Mouse (Mus musculus) limb, embryonic 11.5 days (tissue): ENCODE measurements around the gene Mpi. TPM values are rescaled to one million over a fixed set of nuclear protein-coding genes. Genes with fewer than 3 reads are reported as not detected.
A peak's percentile ranks its signal among the peaks of the same experiment; 100 is the strongest.

Experiments used
- ATAC-seq: fragments of 200-750 bp; cut with Nextera tagmentation; 2 replicates; pipeline ENCODE4 v1.8.0; 2017; ENCODE audit warnings: low read depth; ENCODE audit not compliant: insufficient number of reproducible peaks, low FRiP score, low TSS enrichment
- DNase-seq: peaks from one replicate; pipeline ENCODE4 v3.0.0-alpha.2; 2015; ENCODE audit warnings: low spot score
- H3K27ac ChIP-seq: fragments of 300-500 bp; sonication (generic); replicated peaks from 2 replicates; pipeline ENCODE4 v1.5.1; 2014; ENCODE audit warnings: low read depth, mild to moderate bottlenecking, low read length
- H3K27me3 ChIP-seq: fragments of 300-500 bp; sonication (generic); 2 replicates; pipeline ENCODE4 v1.6.1; 2014; ENCODE audit warnings: mild to moderate bottlenecking, low read length, mixed read lengths; ENCODE audit not compliant: control insufficient read depth, insufficient read depth
- H3K36me3 ChIP-seq: fragments of 300-500 bp; sonication (generic); 2 replicates; pipeline ENCODE4 v1.6.1; 2014; ENCODE audit warnings: mild to moderate bottlenecking, low read length, moderate library complexity, mixed read lengths; ENCODE audit not compliant: control insufficient read depth, insufficient read depth
- H3K4me1 ChIP-seq: fragments of 300-500 bp; sonication (generic); 2 replicates; pipeline ENCODE4 v1.6.1; 2014; ENCODE audit warnings: low read length, mixed read lengths; ENCODE audit not compliant: control insufficient read depth, insufficient read depth
- H3K4me2 ChIP-seq: fragments of 300-500 bp; sonication (generic); 2 replicates; pipeline ENCODE4 v1.6.1; 2014; ENCODE audit warnings: low read depth, mild to moderate bottlenecking, moderate library complexity; ENCODE audit not compliant: severe bottlenecking
- H3K4me3 ChIP-seq: fragments of 300-500 bp; sonication (generic); 2 replicates; pipeline ENCODE4 v1.5.1; 2014; ENCODE audit warnings: low read depth, low read length
- H3K9ac ChIP-seq: fragments of 300-500 bp; sonication (generic); 2 replicates; pipeline ENCODE4 v1.6.1; 2014; ENCODE audit warnings: mild to moderate bottlenecking, low read length
- H3K9me3 ChIP-seq: fragments of 300-500 bp; sonication (generic); 2 replicates; pipeline ENCODE4 v1.6.1; 2016; ENCODE audit warnings: low read length; ENCODE audit not compliant: control insufficient read depth
- whole genome bisulfite sequencing: fragments of 180-500 bp; shearing (Covaris S2); extraction: QIAGEN DNeasy Blood & Tissue Kit; methylation state at CpG from one replicate; pipeline ENCODE4 v1.1.7; 2014; 5-methylcytosine and 5-hydroxymethylcytosine counted together
- polyA plus RNA-seq: library from polyadenylated mRNA; unstranded; fragments of >200 nt; fragmentation: Nextera tagmentation; extraction: Ambion mirVana; gene quantifications from 2 replicates; pipeline ENCODE4 v1.2.1, GENCODE M21; 2014

Gene Mpi
- polyA plus RNA-seq, 1 experiment from 2014 or later, result 43.5 TPM

DNA sequence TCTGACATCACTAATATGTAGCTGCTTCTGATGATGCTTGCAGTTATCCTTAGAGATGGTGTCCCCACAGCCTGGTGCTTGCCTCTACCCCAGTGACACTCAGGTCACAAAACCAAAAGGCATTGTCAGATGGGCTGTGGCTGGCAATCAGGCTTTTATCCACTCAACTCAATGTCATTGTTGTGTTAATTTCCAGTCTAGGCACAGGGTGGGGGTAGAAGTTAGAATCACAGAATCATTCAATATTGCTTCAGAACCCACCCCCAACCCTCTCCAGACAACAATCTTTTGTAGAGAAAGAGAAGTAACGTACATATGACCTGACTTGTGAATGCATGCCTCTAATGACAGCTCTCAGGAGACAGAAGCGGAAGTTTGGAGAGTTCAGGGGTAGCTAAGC is 42.0 kb downstream of the Mpi start:
- Histone ChIP-seq H3K36me3 (no peaks in the 10 kb centered on the region), H3K27ac (no peak overlapping the region), H3K4me3 (no peak overlapping the region), H3K27me3 (peaks cover 10% of the 10 kb centered on the region), H3K4me2 (no peak overlapping the region), H3K9ac (no peak overlapping the region), H3K9me3 (no peaks in the 10 kb centered on the region), H3K4me1 (no peaks in the 10 kb centered on the region)
- no peak for DNase-seq
- WGBS, result 64% methylated on average over 2 of the region's 2 CpGs
- no peak for ATAC-seq

DNA sequence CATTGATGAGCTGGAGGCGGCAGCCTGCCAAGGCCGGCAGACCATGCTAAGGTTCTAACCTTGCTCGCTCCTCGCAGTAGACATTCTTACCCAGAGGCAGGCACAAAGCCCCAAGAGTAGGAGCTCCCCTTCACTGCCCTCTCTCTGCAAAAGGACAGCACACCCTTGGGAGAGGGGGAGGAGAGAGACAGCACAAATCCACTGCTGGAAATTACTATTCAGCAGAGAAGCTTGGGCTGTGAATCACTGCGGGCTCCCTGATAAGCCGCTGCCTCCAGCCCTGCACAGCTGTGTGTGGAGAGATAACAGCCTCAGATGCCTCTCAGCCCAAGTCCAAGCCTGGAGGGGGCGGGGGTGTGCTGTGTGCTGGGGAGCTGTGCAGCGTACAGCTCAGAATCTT is 46.9 kb downstream of the Mpi start:
- Histone ChIP-seq H3K4me1 (0 out of 2 replicates have a peak, but pooled peaks cover 2% of the 10 kb centered on the region), H3K36me3 (no peaks in the 10 kb centered on the region), H3K4me2 (no peak overlapping the region), H3K9me3 (no peaks in the 10 kb centered on the region), H3K27ac (no peak overlapping the region), H3K4me3 (no peak overlapping the region), H3K27me3 (peaks cover 58% of the 10 kb centered on the region), H3K9ac (no peak overlapping the region)
- WGBS, result 15% methylated on average over 8 of the region's 8 CpGs
- DNase-seq (no peak), ATAC-seq (no peak)

DNA sequence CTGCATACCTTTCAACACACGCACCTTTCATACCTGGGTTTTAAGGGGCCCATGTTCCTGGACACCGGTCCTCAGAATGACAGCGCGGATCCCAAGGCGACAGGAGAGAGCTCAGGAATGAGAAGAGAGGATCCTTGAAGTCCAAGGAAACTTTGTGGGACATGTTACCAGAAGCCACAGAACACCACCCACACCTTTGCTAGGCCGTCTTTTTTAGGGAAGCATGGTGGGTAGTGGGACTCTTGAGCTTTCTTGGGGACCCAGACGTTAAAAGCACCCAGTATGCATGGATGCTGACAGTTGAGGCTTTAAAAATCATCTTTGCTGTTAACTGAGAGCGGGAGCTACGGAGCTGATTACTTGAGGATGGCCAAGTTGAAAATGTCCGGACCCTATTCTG is 47.7 kb downstream of the Mpi start:
- H3K9ac ChIP-seq, result no peak overlapping the region

DNA sequence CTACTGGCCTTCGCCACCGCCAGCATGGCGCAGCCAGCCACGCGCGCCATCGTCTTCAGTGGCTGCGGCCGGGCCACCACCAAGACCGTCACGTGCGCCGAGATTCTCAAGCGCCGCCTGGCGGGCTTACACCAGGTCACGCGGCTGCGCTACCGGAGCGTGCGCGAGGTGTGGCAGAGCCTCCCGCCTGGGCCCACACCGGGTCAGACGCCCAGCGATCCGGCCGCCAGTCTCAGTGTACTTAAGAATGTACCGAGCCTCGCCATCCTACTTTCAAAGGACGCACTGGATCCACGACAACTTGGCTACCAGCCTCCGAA is 48.2 kb downstream of the Mpi start:
- peak overlapping the region; percentile 38 for H3K4me3 ChIP-seq
- WGBS, result 2% methylated on average over 33 of the region's 34 CpGs
- DNase-seq (peak; percentile 72), ATAC-seq (0 out of 2 replicates have a peak, but pooled peaks have one; percentile 65)
- 0 out of 2 replicates have a peak, but pooled peaks cover 2% of the 10 kb centered on the region for H3K4me1 ChIP-seq
- peak overlapping the region; percentile 30; the same call in 1 of the 2 replicates for H3K9ac ChIP-seq
- peak overlapping the region; percentile 85 for H3K4me2 ChIP-seq
- H3K27me3 ChIP-seq, result peaks cover 69% of the 10 kb centered on the region
- no peak overlapping the region for H3K27ac ChIP-seq
- no peaks in the 10 kb centered on the region for H3K9me3 ChIP-seq
- no peaks in the 10 kb centered on the region for H3K36me3 ChIP-seq

More for the DNA sequence above, 47.7 kb downstream of the Mpi start:
- 0 out of 2 replicates have a peak, but pooled peaks cover 2% of the 10 kb centered on the region for H3K4me1 ChIP-seq
- H3K9me3 ChIP-seq, result no peaks in the 10 kb centered on the region
- H3K27ac ChIP-seq, result no peak overlapping the region
- H3K4me2 ChIP-seq, result no peak overlapping the region
- peaks cover 65% of the 10 kb centered on the region for H3K27me3 ChIP-seq
- 45% methylated on average over 10 of the region's 10 CpGs for WGBS
- DNase-seq (no peak), ATAC-seq (no peak)
- H3K36me3 ChIP-seq, result no peaks in the 10 kb centered on the region
- H3K4me3 ChIP-seq, result peak overlapping the region; percentile 38

DNA sequence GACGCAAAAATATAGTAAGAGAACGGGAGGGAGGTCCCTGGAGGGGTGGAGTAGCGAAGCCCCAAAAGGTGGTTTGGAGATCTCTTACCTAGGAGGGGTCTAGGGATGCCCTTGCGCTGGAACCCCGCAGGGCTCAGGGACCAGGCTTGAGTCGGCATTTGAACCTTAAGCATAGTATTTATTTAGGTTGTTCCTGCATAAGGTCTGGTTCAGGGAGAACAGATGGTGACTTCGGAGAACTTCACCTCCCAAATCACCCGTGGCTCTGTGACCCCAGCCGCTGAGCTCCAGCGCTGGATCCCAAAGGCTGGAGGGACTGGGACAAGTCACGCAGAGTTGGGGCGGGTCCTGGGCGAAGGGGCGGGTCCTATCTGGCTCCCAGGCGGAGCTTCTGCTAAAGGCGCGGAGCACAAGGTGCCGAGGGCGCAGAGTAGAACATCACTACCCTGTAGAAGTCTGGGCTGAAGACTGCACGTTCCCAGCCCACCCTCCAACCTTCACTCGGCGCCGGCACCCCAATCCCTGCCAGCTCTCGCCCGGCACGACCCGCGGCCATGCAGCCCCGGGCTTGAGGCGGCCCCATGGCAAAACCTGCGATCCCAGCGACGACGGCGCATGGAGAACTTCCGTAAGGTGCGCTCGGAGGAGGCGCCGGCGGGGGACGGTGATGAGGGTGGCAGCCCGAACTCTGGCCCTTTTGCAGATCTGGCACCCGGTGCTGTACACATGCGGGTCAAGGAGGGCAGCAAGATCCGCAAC is 48.8 kb downstream of the Mpi start, which contains the start of gene Rpp25:
Rpp25 (plus strand) TSS at position 405 of the 759 bp plus-strand sequence.
- H3K9me3 ChIP-seq, result no peaks in the 10 kb centered on the region
- H3K4me1 ChIP-seq, result 0 out of 2 replicates have a peak, but pooled peaks cover 2% of the 10 kb centered on the region
- H3K27me3 ChIP-seq, result peaks cover 70% of the 10 kb centered on the region
- no peak within 1 kb of the TSS for H3K27ac ChIP-seq
- H3K36me3 ChIP-seq, result no peaks in the 10 kb centered on the region
- H3K4me2 ChIP-seq, result peak within 1 kb of the TSS; percentile 85
- under 1% methylated on average over 46 of the region's 46 CpGs for WGBS
- H3K9ac ChIP-seq, result peak within 1 kb of the TSS; percentile 30; the same call in 1 of the 2 replicates
- peak within 1 kb of the TSS; percentile 38 for H3K4me3 ChIP-seq
- ATAC-seq, result 0 out of 2 replicates have a peak, but pooled peaks have one; percentile 39
- DNase-seq, result peak; percentile 70

DNA sequence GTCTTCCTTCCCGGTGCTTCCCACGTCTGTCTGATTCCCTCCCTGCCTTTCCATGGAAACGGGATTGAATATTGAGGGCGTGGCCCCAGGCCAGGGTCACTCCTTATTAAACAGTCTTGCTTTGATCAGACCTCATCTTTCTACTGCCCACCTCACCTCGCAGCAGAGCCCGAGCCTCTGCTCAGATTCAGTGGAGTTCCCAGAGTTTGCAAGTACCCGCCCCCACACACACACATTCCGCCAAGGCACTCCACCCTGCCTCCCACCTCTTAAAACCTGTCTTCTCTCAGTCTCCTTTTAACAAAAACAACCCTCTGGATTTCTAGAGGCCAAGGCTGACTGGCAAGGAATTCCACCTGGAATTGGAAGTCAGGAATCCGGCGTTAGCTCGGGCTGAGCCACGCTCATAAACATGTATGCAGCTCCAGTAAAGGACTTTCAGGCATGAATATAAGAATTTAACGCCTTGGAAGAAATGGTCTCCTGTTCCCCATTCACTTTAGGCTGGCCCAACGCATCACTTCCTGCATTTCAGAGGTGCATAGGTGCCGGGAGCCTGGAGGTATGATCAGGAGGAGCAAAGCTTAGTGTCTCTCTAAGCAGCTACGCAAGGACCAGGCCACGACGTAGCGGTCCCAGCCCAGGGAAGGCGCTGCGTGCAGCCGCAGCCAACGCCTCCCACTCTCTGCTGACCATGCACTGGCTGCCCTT is 49.5 kb downstream of the Mpi start:
- no peak for ATAC-seq
- Histone ChIP-seq H3K4me2 (peak overlapping the region; percentile 85), H3K27me3 (peaks cover 70% of the 10 kb centered on the region), H3K36me3 (no peaks in the 10 kb centered on the region), H3K4me1 (0 out of 2 replicates have a peak, but pooled peaks cover 2% of the 10 kb centered on the region), H3K4me3 (0 out of 2 replicates have a peak overlapping the region, but pooled peaks have one; percentile 5), H3K27ac (no peak overlapping the region), H3K9ac (0 out of 2 replicates have a peak overlapping the region, but pooled peaks have one; percentile 5), H3K9me3 (no peaks in the 10 kb centered on the region)
- 3% methylated on average over 23 of the region's 23 CpGs for WGBS
- peak; percentile 45 for DNase-seq

DNA sequence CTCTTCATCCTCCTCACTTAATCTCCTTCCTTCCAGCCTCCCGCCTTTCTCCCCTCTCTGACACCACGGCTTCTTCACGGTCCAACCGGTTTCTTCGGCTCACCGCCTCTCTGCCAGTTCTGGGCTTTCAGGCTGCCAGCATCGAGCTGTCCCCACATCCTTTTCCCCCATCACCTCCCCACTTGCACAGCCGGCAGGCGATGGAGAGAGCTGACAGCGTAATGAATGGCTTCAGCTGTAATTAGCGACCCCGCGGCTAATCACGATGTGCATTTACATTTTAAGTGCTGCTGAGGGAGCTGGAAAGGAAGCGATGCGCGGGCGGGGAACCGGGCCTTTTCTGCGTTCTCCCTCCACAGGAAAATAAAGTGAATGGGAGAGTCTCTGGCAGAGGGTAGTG is 50.7 kb downstream of the Mpi start:
- peaks cover 70% of the 10 kb centered on the region for H3K27me3 ChIP-seq

DNA sequence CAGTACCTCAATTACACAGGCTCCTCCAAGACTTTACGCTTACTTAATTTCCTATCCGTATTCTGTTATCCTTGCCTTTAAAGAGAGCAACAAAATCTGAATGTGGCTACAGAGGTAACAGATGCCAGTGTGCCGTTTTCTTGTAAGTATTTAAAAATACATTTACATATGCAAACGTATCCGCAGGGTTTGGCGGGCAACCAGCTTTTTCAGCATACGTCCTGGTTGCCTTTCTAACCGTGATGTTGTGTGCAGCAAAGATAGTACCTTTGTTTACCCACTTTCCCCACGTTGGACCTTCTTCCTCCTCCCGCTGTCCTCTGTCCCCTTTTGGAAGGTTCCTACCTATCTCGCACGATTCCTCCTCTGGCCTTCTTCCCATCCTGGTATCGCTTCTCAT is 51.1 kb downstream of the Mpi start:
- Histone ChIP-seq H3K4me3 (no peak overlapping the region), H3K27ac (no peak overlapping the region), H3K36me3 (no peaks in the 10 kb centered on the region), H3K4me2 (no peak overlapping the region), H3K9ac (no peak overlapping the region), H3K27me3 (peaks cover 69% of the 10 kb centered on the region), H3K4me1 (0 out of 2 replicates have a peak, but pooled peaks cover 2% of the 10 kb centered on the region), H3K9me3 (no peaks in the 10 kb centered on the region)
- WGBS, result 10% methylated on average over 13 of the region's 13 CpGs
- no peak for ATAC-seq
- no peak for DNase-seq

More for the DNA sequence above, 50.7 kb downstream of the Mpi start:
- H3K9ac ChIP-seq, result no peak overlapping the region
- H3K4me1 ChIP-seq, result 0 out of 2 replicates have a peak, but pooled peaks cover 2% of the 10 kb centered on the region
- H3K27ac ChIP-seq, result no peak overlapping the region
- DNase-seq, result peak; percentile 47
- 1% methylated on average over 20 of the region's 20 CpGs for WGBS
- ATAC-seq, result no peak
- no peaks in the 10 kb centered on the region for H3K9me3 ChIP-seq
- H3K4me3 ChIP-seq, result no peak overlapping the region
- H3K36me3 ChIP-seq, result no peaks in the 10 kb centered on the region
- H3K4me2 ChIP-seq, result no peak overlapping the region
